Mouse (Mus musculus) frontal cortex, adult 2 months (tissue): ENCODE data around the gene Rdx. TPM values are rescaled to one million over a fixed set of nuclear protein-coding genes. Genes with fewer than 3 reads are reported as not detected.

Experiments used
- DNase-seq, 2 experiments: peaks; one replicate each; pipeline ENCODE4 v3.0.0; 2022; ENCODE audit warnings: low spot score in 1 of 2; ENCODE audit errors: extremely low spot score in 1 of 2
- polyA plus RNA-seq: library from polyadenylated mRNA; depleted of rRNA; stranded (reverse); fragments of >200 nt; gene quantifications from 2 replicates; pipeline ENCODE4 v1.2.3, GENCODE M21; 2012; rRNA removed

Gene Rdx
- polyA plus RNA-seq, 1 experiment, result 47.5 TPM

DNA sequence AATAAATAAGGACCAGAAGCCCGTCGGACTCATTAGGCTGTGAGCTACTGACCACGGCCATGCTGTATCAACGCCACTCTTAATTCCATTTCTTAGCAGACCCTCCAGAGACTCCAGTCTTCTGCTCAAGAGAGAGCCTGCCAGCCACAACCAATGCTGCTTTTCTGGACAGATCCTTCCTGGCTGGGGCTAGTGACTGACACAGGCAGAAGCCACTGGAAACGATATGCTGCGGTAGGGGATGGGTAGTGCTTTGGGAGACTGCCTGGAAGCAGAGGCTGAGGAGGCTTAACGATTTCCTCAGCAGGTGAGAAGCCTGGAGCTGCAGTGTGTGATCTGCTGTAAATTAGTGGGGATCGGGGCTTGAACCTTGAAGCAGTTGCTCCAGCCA, 57.2 kb downstream of the Rdx start:
- DNase-seq, result no peak

GRCm38 (mm10) chr9:52105423-52105822, 58.5 kb downstream of the Rdx start:
- no peak for DNase-seq

- DNase-seq, result no peak
Observed at GRCm38 (mm10) chr9:52107161-52107560, 60.2 kb downstream of the Rdx start.

GRCm38 (mm10) chr9:52110738-52111137, 63.8 kb downstream of the Rdx start:
- no peak for DNase-seq

DNA sequence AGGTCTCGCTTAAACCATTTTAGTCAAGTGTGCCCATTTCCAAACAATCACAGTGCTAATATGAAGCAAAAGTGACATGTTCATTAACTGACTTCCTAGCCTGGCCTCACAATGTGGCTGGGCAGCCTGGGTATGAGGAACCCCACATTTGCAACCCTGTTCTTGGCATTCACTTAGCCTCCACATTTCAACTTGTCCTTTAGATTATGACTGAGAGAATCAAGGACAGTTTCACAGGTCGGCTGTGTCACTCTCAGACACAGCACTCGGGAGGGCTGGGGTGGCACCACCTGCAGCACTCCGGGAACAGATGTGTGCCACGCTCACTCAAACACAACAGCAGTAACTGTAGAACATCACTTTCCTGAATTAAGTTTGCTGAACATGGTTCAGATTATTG, 66.1 kb downstream of the Rdx start:
- no peak for DNase-seq

DNA sequence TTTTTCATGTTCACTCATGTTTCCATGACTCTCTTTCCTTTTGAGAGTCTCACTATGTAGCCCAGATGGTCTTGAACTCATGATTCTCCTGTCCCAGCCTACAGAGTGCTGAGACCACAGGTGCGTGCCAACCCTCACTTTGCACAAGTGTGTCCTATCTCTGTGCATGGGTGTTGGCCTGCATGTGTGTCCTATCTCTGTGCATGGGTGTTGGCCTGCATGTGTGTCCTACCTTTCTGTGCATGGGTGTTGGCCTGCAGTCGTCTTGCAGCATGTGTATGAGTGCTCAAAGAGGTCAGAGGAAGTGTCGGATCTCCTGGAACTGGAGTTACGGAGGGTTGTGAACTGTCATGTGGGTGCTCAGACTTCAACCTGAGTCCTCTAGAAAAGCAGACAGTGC, 72.2 kb downstream of the Rdx start:
- no peak for DNase-seq

DNA sequence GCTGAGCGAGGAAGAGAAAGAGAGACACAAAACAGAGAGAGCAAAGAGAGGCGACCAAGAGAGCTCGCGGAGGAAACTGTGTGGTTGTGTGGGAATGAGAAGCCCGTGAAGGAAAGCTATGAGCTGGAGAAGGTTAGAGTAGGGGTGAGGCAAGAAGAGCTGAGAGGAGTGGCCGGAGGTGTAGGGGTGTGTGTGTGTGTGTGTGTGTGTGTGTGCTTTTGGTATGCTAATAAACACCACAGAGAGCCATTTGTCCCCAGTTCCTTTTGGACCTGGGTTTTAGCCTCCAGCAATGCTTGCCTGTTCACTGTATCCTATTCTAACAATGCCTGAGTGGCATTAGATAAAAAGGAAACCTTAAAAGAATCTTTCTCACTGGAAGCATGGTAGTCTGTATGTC, 78.3 kb downstream of the Rdx start:
- DNase-seq, result no peak

DNA sequence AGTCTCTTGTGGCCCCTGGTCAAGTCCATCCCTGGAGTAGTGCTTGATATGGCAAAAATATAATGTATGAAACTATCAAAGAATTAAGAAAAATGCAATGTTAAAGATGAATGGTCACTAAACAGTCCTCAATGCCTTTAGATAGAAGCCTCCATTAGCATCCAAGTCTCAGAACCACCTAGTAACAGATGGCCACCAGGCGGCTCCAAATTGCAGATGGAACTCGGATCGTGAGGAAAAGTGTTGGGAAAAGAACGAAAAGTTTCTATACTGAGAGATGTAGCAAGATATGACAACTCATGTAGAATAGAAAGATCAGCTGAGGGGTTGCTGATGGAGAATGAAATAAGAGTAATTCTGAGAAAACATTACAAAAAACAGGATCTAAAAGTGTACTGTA, 83.4 kb downstream of the Rdx start:
- DNase-seq, result peak in 1 of 2 experiments; percentile 61

GRCm38 (mm10) chr9:52132771-52133170, 85.8 kb downstream of the Rdx start:
- DNase-seq, result no peak

Other genes with a start within 250 kb of the Rdx start
- 25.4 and 26.0 TPM in 2 replicates for gene Fdx1, start 83.6 kb upstream of the Rdx start, polyA plus RNA-seq
- 5.8 and 6.4 TPM in 2 replicates for gene Zc3h12c, start 121.4 kb downstream of the Rdx start, polyA plus RNA-seq